Comparison of ENCODE assay signal across 21 mouse cellular contexts in the genomic region with DNA sequence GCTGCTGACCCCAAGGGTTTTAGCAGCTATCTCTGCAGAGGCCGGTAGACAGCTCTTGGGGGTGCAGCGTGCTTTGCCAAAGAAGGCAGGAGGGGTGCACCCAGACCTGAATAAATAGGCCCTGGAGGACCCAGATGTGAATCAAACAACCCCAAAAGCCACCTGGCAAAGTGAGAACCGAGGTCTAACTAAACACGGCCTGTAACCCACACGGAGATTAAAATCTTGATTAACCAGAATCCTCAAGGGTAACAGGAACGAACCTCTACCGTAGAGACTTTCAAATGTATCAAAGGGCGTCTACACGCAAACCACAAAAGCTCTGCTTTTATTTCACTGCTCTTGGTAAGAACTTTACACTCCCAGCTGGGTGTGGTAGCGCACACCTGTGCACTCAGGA. TPM values are rescaled to one million over a fixed set of nuclear protein-coding genes. Genes with fewer than 3 reads are reported as not detected.
A peak's percentile ranks its signal among the peaks of the same experiment; 100 is the strongest.
DNase-seq lines count a peak whose midpoint lies in the region; ATAC-seq and TF ChIP-seq lines count a peak whose summit lies in the region.
"Had no signal": no experiment of that assay in that cellular context is flagged by ENCODE, and none has a peak within 500 bp of the region (broad histone marks: within the 10 kb centered on the region; RNA-seq: fewer than 3 reads in every experiment).

No protein-coding gene starts in this region.

- peak overlapping the region; percentile 76 for H3K4me3 ChIP-seq in testis, adult 2 months (ENCODE audit: control insufficient read depth, low read depth, low read length)
- no peak overlapping the region for H3K4me3 ChIP-seq in forebrain, embryonic 12.5 days (replicated peaks)
- no peak overlapping the region for H3K4me3 ChIP-seq in forebrain, embryonic 10.5 days
- H3K4me3 ChIP-seq: embryonic facial prominence, embryonic 12.5 days; forebrain, embryonic 13.5 days; heart, embryonic 12.5 days had no signal

- no peak overlapping the region for H3K27ac ChIP-seq in testis, adult 2 months (ENCODE audit: control insufficient read depth, insufficient read depth, low read depth, low read length)
- H3K27ac ChIP-seq in forebrain, embryonic 12.5 days = no peak overlapping the region
- no peak overlapping the region for H3K27ac ChIP-seq in forebrain, embryonic 10.5 days
- H3K27ac ChIP-seq: embryonic facial prominence, embryonic 12.5 days; forebrain, embryonic 13.5 days; hindbrain, embryonic 14.5 days had no signal

- no peak for TF ChIP-seq CTCF in testis, adult 2 months (IDR thresholded peaks at IDR 0.05; ENCODE audit: control insufficient read depth, insufficient read depth, insufficient replicate concordance, low read depth, low read length)

- H3K36me3 ChIP-seq in testis, adult 2 months (ENCODE audit: control insufficient read depth, insufficient read depth, low read length) = no peaks in the 10 kb centered on the region
- no peaks in the 10 kb centered on the region for H3K36me3 ChIP-seq in forebrain, embryonic 12.5 days (replicated peaks)
- H3K36me3 ChIP-seq in forebrain, embryonic 10.5 days (replicated peaks) = no peaks in the 10 kb centered on the region
- H3K36me3 ChIP-seq: embryonic facial prominence, embryonic 12.5 days; heart, embryonic 12.5 days had no signal

- H3K4me1 ChIP-seq in testis, adult 2 months (ENCODE audit: control insufficient read depth, insufficient read depth, low read length) = peaks cover 7% of the 10 kb centered on the region
- H3K4me1 ChIP-seq in forebrain, embryonic 12.5 days = no peaks in the 10 kb centered on the region
- no peaks in the 10 kb centered on the region for H3K4me1 ChIP-seq in forebrain, embryonic 10.5 days
- H3K4me1 ChIP-seq: embryonic facial prominence, embryonic 12.5 days; forebrain, embryonic 13.5 days; heart, embryonic 12.5 days had no signal

- no peak for ATAC-seq in forebrain, embryonic 12.5 days (ENCODE audit: low FRiP score)
- ATAC-seq: activated CD4-positive, CD25-positive, alpha-beta regulatory T cell, adult 4 months; forebrain, embryonic 13.5 days; forebrain, postnatal 0 days; Patski had no signal

- H3K9ac ChIP-seq in forebrain, embryonic 12.5 days = no peak overlapping the region
- H3K9ac ChIP-seq: embryonic facial prominence, embryonic 12.5 days; forebrain, embryonic 13.5 days; forebrain, postnatal 0 days; heart, embryonic 12.5 days; hindbrain, embryonic 14.5 days had no signal

- 96% methylated on average over 10 of the region's 10 CpGs for WGBS in forebrain, embryonic 12.5 days
- WGBS in forebrain, embryonic 10.5 days = 94% methylated on average over 10 of the region's 10 CpGs

- no peaks in the 10 kb centered on the region for H3K9me3 ChIP-seq in forebrain, embryonic 12.5 days
- H3K9me3 ChIP-seq in forebrain, embryonic 10.5 days = no peaks in the 10 kb centered on the region
- H3K9me3 ChIP-seq: embryonic facial prominence, embryonic 12.5 days; forebrain, embryonic 13.5 days; heart, embryonic 12.5 days had no signal

- H3K27me3 ChIP-seq in testis, adult 2 months (ENCODE audit: control insufficient read depth, insufficient read depth, low read length) = no peaks in the 10 kb centered on the region
- H3K27me3 ChIP-seq in forebrain, embryonic 12.5 days = no peaks in the 10 kb centered on the region
- H3K27me3 ChIP-seq in forebrain, embryonic 10.5 days (ENCODE audit: poor library complexity, severe bottlenecking) = peaks cover 4% of the 10 kb centered on the region; the same call in 1 of the 2 replicates
- H3K27me3 ChIP-seq: CH12.LX; embryonic facial prominence, embryonic 12.5 days; forebrain, embryonic 13.5 days; heart, embryonic 12.5 days; Patski had no signal

- no peak overlapping the region for H3K4me2 ChIP-seq in forebrain, embryonic 12.5 days
- H3K4me2 ChIP-seq: embryonic facial prominence, embryonic 12.5 days; forebrain, embryonic 13.5 days; heart, embryonic 12.5 days; hindbrain, embryonic 14.5 days had no signal

- no peak for TF ChIP-seq POLR2A in testis, adult 2 months (IDR thresholded peaks at IDR 0.05; ENCODE audit: control insufficient read depth, low read depth, low read length)

- no peak for DNase-seq in testis, postnatal 14 days (ENCODE audit: low spot score)
- DNase-seq in naive thymus-derived CD4-positive, alpha-beta T cell, adult 2 months (ENCODE audit: low read depth) = peak; percentile 41
- DNase-seq in thymus, postnatal 10 days (ENCODE audit: low spot score in 2 of 2) = peak; percentile 17 to 21
- DNase-seq in thymus, postnatal 4 days = peak; percentile 15
- DNase-seq in right cerebral cortex, postnatal 25 days = no peak
- no peak for DNase-seq in forebrain, embryonic 10.5 days (ENCODE audit: extremely low spot score, low spot score)
- DNase-seq: adrenal gland, postnatal 14 days; cerebellum, adult 11-12 months; cerebellum, adult 9-10 months; cerebellum, postnatal 25 days; forebrain, postnatal 0 days; gastrocnemius, postnatal 14 days had no signal

RNA-seq across cellular contexts. Expression of a gene that starts 24.5 kb away (rescaled TPM):
- polyA plus RNA-seq in testis, adult 2 months (2012; rRNA removed) = 0.05 and 0.30 TPM in 2 replicates
- polyA plus RNA-seq in forebrain, embryonic 12.5 days (2016; fragmentation: Nextera tagmentation; extraction: Ambion mirVana) = 2.3 and 3.6 TPM in 2 replicates
- 2.7 and 3.2 TPM in 2 replicates for polyA plus RNA-seq in forebrain, embryonic 10.5 days (2016; fragmentation: Nextera tagmentation; extraction: Ambion mirVana)

Comparison
In these comparisons a context has a peak if more than half of its experiments do, and no peak if none do; other contexts are left out.
1. DNase-seq: peak in naive thymus-derived CD4-positive, alpha-beta T cell, adult 2 months (single experiment), thymus, postnatal 10 days (2 of 2) and thymus, postnatal 4 days (single experiment); none in testis, postnatal 14 days (single experiment), right cerebral cortex, postnatal 25 days (single experiment) and forebrain, embryonic 10.5 days (single experiment).